Mouse (Mus musculus) intestine, embryonic 14.5 days (tissue): ENCODE results near the gene Adi1. TPM values are rescaled to one million over a fixed set of nuclear protein-coding genes. Genes with fewer than 3 reads are reported as not detected.

ENCODE experiments used
- ATAC-seq: fragments of 200-750 bp; cut with Nextera tagmentation; replicated peaks from 2 replicates; pipeline ENCODE4 v1.8.0; 2017; ENCODE audit warnings: low read depth, moderate number of reproducible peaks, moderate TSS enrichment, moderate library complexity; ENCODE audit not compliant: low FRiP score, low TSS enrichment
- DNase-seq: peaks from one replicate; pipeline ENCODE4 v3.0.0-alpha.2; 2018; ENCODE audit warnings: low spot score
- H3K27ac ChIP-seq: fragments of 300-500 bp; sonication (generic); 2 replicates; pipeline ENCODE4 v1.5.1; 2014; ENCODE audit warnings: low read depth, mild to moderate bottlenecking, control low read depth
- H3K27me3 ChIP-seq: fragments of 300-500 bp; sonication (generic); replicated peaks from 2 replicates; pipeline ENCODE4 v1.6.1; 2014; ENCODE audit warnings: low read length, control low read depth; ENCODE audit not compliant: control insufficient read depth, insufficient read depth
- H3K36me3 ChIP-seq: fragments of 300-500 bp; sonication (generic); 2 replicates; pipeline ENCODE4 v1.6.1; 2014; ENCODE audit warnings: low read length, control low read depth; ENCODE audit not compliant: control insufficient read depth, insufficient read depth
- H3K4me1 ChIP-seq: fragments of 300-500 bp; sonication (generic); replicated peaks from 2 replicates; pipeline ENCODE4 v1.6.1; 2014; ENCODE audit warnings: low read length, control low read depth, mixed read lengths; ENCODE audit not compliant: control insufficient read depth, insufficient read depth
- H3K4me2 ChIP-seq: fragments of 300-500 bp; sonication (generic); 2 replicates; pipeline ENCODE4 v1.6.1; 2014; ENCODE audit warnings: low read length
- H3K4me3 ChIP-seq: fragments of 300-500 bp; sonication (generic); 2 replicates; pipeline ENCODE4 v1.5.1; 2014; ENCODE audit warnings: low read depth, low read length, control low read depth, mixed read lengths
- H3K9ac ChIP-seq: fragments of 300-500 bp; sonication (generic); 2 replicates; pipeline ENCODE4 v1.6.1; 2014; ENCODE audit warnings: mild to moderate bottlenecking, low read length
- H3K9me3 ChIP-seq: fragments of 300-500 bp; sonication (generic); 2 replicates; pipeline ENCODE4 v1.6.1; 2016; ENCODE audit warnings: low read length, control low read depth; ENCODE audit not compliant: control insufficient read depth
- WGBS: fragments of 180-500 bp; shearing (Covaris S2); extraction: QIAGEN DNeasy Blood & Tissue Kit; methylation state at CpG from one replicate; pipeline ENCODE4 v1.1.7; 2014; 5-methylcytosine and 5-hydroxymethylcytosine counted together
- polyA plus RNA-seq: library from polyadenylated mRNA; unstranded; fragments of >200 nt; fragmentation: Nextera tagmentation; extraction: Ambion mirVana; gene quantifications from 2 replicates; pipeline ENCODE4 v1.2.1, GENCODE M21; 2014

Gene Adi1
- polyA plus RNA-seq = 76.4 and 78.7 TPM in 2 replicates

DNA sequence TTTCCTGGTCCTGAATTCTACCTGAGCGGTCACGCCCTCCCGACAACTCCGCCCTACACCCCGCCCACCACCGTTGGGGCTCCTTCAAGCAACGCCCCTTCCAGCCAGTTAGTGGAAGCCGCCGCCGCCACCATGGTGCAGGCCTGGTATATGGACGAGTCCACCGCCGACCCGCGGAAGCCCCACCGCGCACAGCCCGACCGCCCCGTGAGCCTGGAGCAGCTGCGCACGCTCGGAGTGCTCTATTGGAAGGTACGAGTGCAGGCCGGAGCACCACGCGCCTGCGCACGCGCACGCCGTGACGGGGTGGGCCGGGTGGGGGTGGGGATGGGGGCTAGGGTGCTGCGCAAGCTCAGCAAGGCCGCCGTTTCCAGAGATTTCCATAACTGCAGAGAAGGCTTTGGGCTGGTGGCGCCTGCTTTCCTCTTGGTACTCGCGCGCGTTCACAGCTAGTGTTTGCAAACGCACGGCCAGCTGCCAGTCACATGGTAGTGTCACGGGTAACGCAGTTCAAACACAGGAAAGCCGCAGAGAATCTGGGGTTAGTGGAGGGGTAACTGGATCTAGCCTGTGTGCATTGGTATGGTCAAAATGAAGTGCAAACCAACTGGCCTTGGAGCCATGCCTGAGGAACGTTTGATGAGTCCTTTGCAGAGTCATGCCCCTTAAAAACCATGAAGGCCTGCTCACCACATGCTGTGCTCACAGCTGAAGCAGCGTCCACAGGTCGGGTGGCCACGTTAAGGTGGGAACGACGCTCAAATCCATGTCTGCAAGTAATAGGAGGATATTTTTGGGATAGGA lies at the start of gene Adi1:
Adi1 (plus strand) TSS at position 111 of the 804 bp plus-strand sequence.
- peaks cover 21% of the 10 kb centered on the region; the same call in 1 of the 2 replicates for H3K36me3 ChIP-seq
- H3K4me1 ChIP-seq = peaks cover 6% of the 10 kb centered on the region; the same call in 1 of the 2 replicates
- ATAC-seq (peak; percentile 96), DNase-seq (peak; percentile 95)
- 4% methylated on average over 53 of the region's 53 CpGs for WGBS
- H3K27me3 ChIP-seq = no peaks in the 10 kb centered on the region
- peak within 1 kb of the TSS; percentile 53 for H3K9ac ChIP-seq
- no peaks in the 10 kb centered on the region for H3K9me3 ChIP-seq
- H3K4me3 ChIP-seq = peak within 1 kb of the TSS; percentile 39
- H3K4me2 ChIP-seq = peak within 1 kb of the TSS; percentile 62
- peak within 1 kb of the TSS; percentile 88 for H3K27ac ChIP-seq

DNA sequence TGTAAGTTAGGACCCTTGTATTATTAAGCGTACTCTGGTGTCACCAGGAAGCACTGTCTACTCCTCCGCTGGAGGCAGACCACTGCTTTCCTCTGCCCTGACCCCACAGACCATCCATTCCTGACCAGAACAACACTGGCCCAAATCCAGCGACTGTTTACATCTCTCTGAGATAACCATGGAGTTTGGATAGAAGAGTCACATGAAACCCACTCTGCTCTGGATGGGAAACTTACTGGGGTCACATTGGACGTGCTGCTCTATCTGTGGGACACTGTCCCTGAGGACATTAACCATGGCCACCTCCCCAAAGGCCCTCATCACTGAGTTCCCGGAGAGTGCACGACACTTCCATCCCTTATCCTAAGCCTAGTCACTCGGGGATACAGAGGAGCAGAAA lies 49.6 kb upstream of the Adi1 start:
- Histone ChIP-seq H3K4me1 (peaks cover 22% of the 10 kb centered on the region), H3K4me2 (no peak overlapping the region), H3K36me3 (peaks cover 25% of the 10 kb centered on the region), H3K9me3 (no peaks in the 10 kb centered on the region), H3K27ac (no peak overlapping the region), H3K4me3 (no peak overlapping the region), H3K9ac (no peak overlapping the region), H3K27me3 (no peaks in the 10 kb centered on the region)
- DNase-seq (no peak), ATAC-seq (no peak)
- WGBS = 76% methylated on average over 7 of the region's 7 CpGs

DNA sequence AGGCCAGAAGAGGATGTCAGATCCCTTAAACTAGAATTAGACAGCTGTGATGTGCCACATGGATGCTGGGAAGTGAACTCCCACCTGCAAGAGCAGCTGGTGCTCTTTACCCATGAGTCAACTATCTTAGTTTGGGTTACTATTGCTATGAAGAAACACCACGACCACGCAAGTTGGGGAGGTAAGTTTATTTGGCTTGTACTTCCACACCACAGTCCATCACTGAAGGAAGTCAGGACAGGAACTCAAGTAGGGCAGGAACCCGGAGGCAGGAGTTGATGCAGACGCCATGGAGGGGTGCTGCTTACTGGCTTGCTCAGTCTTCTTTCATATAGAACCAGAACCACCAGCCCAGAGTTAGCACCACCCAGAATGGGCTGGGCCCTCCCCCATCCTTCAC lies 47.9 kb upstream of the Adi1 start:
- 47% methylated on average over 4 of the region's 4 CpGs for WGBS

DNA sequence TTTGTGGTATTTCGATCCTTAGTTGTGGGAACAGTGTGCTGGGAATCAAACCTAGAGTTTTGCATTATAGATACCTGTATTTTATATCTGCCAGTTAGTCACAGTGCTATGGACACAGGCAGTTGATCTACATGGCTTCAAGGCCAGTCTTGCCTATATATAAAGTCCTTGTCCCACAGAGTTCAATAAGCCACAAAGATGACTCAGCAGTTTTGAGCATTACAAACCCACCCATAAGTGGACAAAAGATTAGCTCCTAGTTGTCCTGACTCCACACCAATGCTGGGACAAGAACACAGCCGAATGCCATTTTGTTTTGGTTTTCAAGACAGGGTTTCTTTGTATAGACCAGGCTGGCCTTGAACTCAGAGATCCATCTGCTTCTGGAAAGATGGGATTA lies 46.6 kb upstream of the Adi1 start:
- Histone ChIP-seq H3K27me3 (no peaks in the 10 kb centered on the region), H3K27ac (no peak overlapping the region), H3K4me2 (no peak overlapping the region), H3K36me3 (peaks cover 55% of the 10 kb centered on the region), H3K4me1 (no peaks in the 10 kb centered on the region), H3K4me3 (no peak overlapping the region), H3K9ac (no peak overlapping the region), H3K9me3 (no peaks in the 10 kb centered on the region)
- DNase-seq (no peak), ATAC-seq (no peak)
- WGBS = 93% methylated on average over 2 of the region's 2 CpGs

More for the DNA sequence above, 47.9 kb upstream of the Adi1 start:
- no peak overlapping the region for H3K27ac ChIP-seq
- ATAC-seq (no peak), DNase-seq (no peak)
- H3K9ac ChIP-seq = no peak overlapping the region
- H3K4me1 ChIP-seq = peaks cover 12% of the 10 kb centered on the region
- H3K4me3 ChIP-seq = no peak overlapping the region
- H3K4me2 ChIP-seq = no peak overlapping the region
- H3K9me3 ChIP-seq = no peaks in the 10 kb centered on the region
- H3K27me3 ChIP-seq = no peaks in the 10 kb centered on the region
- H3K36me3 ChIP-seq = peaks cover 42% of the 10 kb centered on the region

DNA sequence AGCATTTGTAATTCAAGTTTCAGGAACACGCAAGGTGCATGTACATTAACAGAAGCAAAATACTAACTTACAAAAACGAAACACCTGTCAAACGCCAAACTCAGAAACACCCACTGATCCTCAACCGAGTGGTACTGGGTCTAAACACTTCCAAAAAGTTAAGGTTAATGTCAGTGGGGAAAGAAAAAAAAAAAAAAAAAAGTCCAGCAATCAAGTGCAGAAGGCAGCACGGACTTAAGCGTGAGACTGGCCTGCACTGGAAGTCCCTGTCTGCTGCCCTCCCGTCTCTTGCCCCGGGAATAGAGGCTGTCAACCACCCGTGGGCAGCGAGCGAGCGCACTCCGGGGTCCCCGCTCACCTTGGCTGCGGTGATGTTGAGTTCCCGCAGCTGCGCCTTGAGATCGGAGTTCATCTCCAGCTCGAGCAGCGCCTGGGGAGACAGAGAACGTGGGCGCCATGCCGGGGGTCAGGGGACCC lies 39.9 kb upstream of the Adi1 start:
- DNase-seq (no peak), ATAC-seq (peak; percentile 38)
- 2% methylated on average over 23 of the region's 23 CpGs for WGBS

DNA sequence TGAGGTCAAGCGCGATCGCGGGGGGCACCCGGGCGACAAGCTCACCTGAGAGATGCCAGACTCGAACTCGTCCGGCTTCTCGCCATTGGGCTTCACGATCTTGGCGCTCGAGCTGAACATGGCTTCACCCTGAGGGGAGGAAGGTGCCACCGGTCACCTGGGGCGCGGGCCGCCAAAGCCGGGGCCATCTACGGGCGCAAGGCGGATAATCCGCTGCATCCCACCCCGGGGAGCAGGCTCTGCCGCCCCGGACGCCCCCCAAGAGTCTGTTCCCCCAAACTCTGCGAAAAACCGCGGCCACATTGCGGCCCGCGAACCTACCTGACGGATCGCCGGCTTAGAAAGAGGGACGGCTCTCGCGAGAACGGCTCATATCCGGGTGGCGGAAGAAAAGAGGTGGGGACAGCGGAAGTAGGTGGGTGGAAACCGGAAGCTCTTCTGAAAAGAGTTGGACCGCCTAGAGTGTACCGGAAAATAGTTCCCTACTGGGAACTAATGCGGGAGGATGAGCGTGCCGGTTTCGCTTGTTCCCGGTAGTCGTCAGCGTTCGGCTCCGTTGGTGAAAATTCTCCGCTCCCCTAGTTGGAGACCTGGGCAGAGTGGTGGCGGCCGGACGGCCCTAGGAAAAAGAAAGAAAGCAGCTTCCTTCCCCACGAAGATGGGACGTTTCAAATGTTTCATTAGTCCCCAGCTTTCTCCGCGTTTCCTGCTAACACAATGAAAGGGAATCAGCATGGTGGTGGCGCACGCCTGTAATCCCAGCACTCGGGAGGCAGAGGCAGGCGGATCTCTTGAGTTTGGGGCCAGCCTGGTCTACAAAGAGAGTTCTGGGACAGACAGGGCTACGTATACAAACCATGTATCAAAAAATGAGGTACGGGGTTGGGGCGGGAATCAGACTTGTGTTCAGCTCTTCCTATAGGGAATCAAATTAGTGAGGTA lies 39.2 kb upstream of the Adi1 start, which contains the start of gene Rps7:
Rps7 (minus strand) TSS at position 419 of the 942 bp plus-strand sequence.
- Histone ChIP-seq H3K36me3 (peaks cover 40% of the 10 kb centered on the region), H3K27ac (peak within 1 kb of the TSS; percentile 87), H3K9ac (peak within 1 kb of the TSS; percentile 92), H3K4me2 (peak within 1 kb of the TSS; percentile 56), H3K4me1 (peaks cover 5% of the 10 kb centered on the region), H3K9me3 (no peaks in the 10 kb centered on the region), H3K27me3 (no peaks in the 10 kb centered on the region), H3K4me3 (peak within 1 kb of the TSS; percentile 82)
- WGBS = 4% methylated on average over 69 of the region's 69 CpGs
- DNase-seq (peak; percentile 97), ATAC-seq (peak; percentile 96)

More for the DNA sequence above, 39.9 kb upstream of the Adi1 start:
- Histone ChIP-seq H3K27ac (peak overlapping the region; percentile 87), H3K27me3 (no peaks in the 10 kb centered on the region), H3K9ac (peak overlapping the region; percentile 92), H3K36me3 (peaks cover 47% of the 10 kb centered on the region), H3K4me3 (peak overlapping the region; percentile 82), H3K4me1 (peaks cover 5% of the 10 kb centered on the region), H3K9me3 (no peaks in the 10 kb centered on the region), H3K4me2 (peak overlapping the region; percentile 56)

DNA sequence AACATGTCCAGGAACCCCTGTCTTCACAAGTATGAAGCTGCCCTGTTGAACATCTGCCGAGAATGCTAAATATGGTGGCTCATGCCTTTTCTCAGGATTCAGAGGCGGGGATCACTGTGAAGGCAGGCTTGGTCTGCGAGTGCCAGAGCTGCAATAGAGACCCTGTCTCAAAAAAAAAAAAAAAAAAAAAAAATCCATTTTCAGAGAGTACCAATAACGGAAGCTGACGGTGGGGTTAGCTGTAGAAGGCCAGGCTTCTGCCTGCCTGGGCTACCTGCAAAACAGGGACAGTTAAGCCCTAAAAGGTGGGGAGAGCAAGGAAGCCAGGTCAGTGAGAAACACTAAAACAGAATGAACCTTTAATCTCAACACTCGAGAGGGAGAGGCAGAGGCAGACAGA lies 38.5 kb upstream of the Adi1 start:
- Histone ChIP-seq H3K27me3 (no peaks in the 10 kb centered on the region), H3K36me3 (peaks cover 33% of the 10 kb centered on the region), H3K9me3 (no peaks in the 10 kb centered on the region), H3K4me3 (peak overlapping the region; percentile 82), H3K27ac (no peak overlapping the region), H3K9ac (no peak overlapping the region), H3K4me2 (peak overlapping the region; percentile 49), H3K4me1 (peaks cover 5% of the 10 kb centered on the region)
- no peak for DNase-seq
- no peak for ATAC-seq
- WGBS = 90% methylated on average over 6 of the region's 6 CpGs

DNA sequence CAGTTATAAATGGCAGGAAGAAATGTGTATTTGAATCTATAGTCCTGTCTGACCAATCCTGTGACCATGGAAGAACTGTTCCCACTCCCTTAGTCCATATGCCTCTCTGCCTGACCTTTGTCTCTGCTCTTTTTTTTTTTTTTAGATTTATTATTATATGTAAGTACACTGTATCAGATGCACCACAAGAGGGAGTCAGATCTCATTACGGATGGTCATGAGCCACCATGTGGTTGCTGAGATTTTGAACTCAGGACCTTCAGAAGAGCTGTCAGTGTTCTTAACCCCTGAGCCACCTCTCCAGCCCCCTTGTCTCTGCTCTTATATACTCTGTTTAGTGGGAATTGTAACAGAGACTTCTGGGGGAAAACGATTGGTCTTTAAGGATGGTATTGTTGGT lies 36.3 kb upstream of the Adi1 start:
- Histone ChIP-seq H3K4me1 (peaks cover 5% of the 10 kb centered on the region), H3K27ac (no peak overlapping the region), H3K4me3 (no peak overlapping the region), H3K9ac (no peak overlapping the region), H3K9me3 (no peaks in the 10 kb centered on the region), H3K36me3 (peaks cover 10% of the 10 kb centered on the region), H3K4me2 (no peak overlapping the region), H3K27me3 (no peaks in the 10 kb centered on the region)
- ATAC-seq (no peak), DNase-seq (no peak)
- WGBS = 65% methylated on average over 2 of the region's 2 CpGs
